Mouse (Mus musculus) hindbrain, embryonic 13.5 days (tissue): ENCODE data around the gene Jmjd8. TPM values are rescaled to one million over a fixed set of nuclear protein-coding genes. Genes with fewer than 3 reads are reported as not detected.

Experiments used
- ATAC-seq: fragments of 200-750 bp; cut with Nextera tagmentation; 2 replicates; pipeline ENCODE4 v1.8.0; 2017; ENCODE audit warnings: moderate TSS enrichment; ENCODE audit not compliant: low FRiP score
- H3K27ac ChIP-seq: fragments of 300-500 bp; sonication (generic); 2 replicates; pipeline ENCODE4 v1.5.1; 2015; ENCODE audit warnings: inconsistent platforms, mild to moderate bottlenecking, moderate library complexity
- H3K27me3 ChIP-seq: fragments of 300-500 bp; sonication (generic); 2 replicates; pipeline ENCODE4 v1.6.1; 2015; ENCODE audit warnings: mild to moderate bottlenecking, inconsistent platforms
- H3K36me3 ChIP-seq: fragments of 300-500 bp; sonication (generic); 2 replicates; pipeline ENCODE4 v1.6.1; 2015; ENCODE audit warnings: mild to moderate bottlenecking, inconsistent platforms
- H3K4me1 ChIP-seq: fragments of 300-500 bp; sonication (generic); replicated peaks from 2 replicates; pipeline ENCODE4 v1.6.1; 2015; ENCODE audit warnings: inconsistent platforms
- H3K4me2 ChIP-seq: fragments of 300-500 bp; sonication (generic); 2 replicates; pipeline ENCODE4 v1.6.1; 2015; ENCODE audit warnings: inconsistent platforms, mild to moderate bottlenecking, moderate library complexity
- H3K4me3 ChIP-seq: fragments of 300-500 bp; sonication (generic); 2 replicates; pipeline ENCODE4 v1.5.1; 2015; ENCODE audit warnings: mild to moderate bottlenecking, inconsistent platforms
- H3K9ac ChIP-seq: fragments of 300-500 bp; sonication (generic); 2 replicates; pipeline ENCODE4 v1.6.1; 2015; ENCODE audit warnings: mild to moderate bottlenecking, inconsistent platforms
- H3K9me3 ChIP-seq: fragments of 300-500 bp; sonication (generic); 2 replicates; pipeline ENCODE4 v1.6.1; 2016; ENCODE audit warnings: inconsistent platforms
- WGBS: fragments of 180-500 bp; shearing (Covaris S2); methylation state at CpG from one replicate; pipeline ENCODE4 v1.1.7; 2015; 5-methylcytosine and 5-hydroxymethylcytosine counted together
- polyA plus RNA-seq: library from polyadenylated mRNA; unstranded; fragments of >200 nt; fragmentation: Nextera tagmentation; extraction: Ambion mirVana; gene quantifications from 2 replicates; pipeline ENCODE4 v1.2.1, GENCODE M21; 2015

The Jmjd8 gene
- polyA plus RNA-seq, 1 experiment from 2014 or later = 64.2 TPM

DNA sequence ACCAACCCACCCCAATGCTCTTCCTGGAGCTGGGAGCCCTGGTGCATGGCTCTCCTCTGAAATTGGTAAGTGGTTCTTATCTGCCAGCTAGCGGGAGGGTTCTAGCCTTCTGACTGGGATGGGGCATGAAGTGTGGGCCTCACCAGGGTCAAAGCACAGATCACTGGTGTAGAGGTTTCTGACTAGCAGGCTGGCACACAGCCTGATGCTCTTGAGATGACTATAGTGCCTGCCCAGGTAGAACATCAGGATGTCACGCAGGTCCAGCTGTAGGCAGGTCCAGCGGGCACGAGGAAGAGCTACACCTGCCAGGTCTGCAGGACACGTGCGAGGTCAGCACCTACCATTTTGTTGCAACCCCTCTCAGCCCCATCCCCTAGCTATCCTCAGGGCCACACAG lies 31.6 kb downstream of the Jmjd8 start:
- no peak overlapping the region for H3K27ac ChIP-seq
- H3K36me3 ChIP-seq = peaks cover 1% of the 10 kb centered on the region; the same call in 1 of the 2 replicates
- H3K9ac ChIP-seq = peak overlapping the region; percentile 85
- H3K27me3 ChIP-seq = no peaks in the 10 kb centered on the region
- H3K9me3 ChIP-seq = no peaks in the 10 kb centered on the region
- peaks cover 26% of the 10 kb centered on the region for H3K4me1 ChIP-seq
- peak overlapping the region; percentile 69 for H3K4me3 ChIP-seq
- no peak for ATAC-seq
- 94% methylated on average over 6 of the region's 6 CpGs for WGBS
- H3K4me2 ChIP-seq = peak overlapping the region; percentile 82

DNA sequence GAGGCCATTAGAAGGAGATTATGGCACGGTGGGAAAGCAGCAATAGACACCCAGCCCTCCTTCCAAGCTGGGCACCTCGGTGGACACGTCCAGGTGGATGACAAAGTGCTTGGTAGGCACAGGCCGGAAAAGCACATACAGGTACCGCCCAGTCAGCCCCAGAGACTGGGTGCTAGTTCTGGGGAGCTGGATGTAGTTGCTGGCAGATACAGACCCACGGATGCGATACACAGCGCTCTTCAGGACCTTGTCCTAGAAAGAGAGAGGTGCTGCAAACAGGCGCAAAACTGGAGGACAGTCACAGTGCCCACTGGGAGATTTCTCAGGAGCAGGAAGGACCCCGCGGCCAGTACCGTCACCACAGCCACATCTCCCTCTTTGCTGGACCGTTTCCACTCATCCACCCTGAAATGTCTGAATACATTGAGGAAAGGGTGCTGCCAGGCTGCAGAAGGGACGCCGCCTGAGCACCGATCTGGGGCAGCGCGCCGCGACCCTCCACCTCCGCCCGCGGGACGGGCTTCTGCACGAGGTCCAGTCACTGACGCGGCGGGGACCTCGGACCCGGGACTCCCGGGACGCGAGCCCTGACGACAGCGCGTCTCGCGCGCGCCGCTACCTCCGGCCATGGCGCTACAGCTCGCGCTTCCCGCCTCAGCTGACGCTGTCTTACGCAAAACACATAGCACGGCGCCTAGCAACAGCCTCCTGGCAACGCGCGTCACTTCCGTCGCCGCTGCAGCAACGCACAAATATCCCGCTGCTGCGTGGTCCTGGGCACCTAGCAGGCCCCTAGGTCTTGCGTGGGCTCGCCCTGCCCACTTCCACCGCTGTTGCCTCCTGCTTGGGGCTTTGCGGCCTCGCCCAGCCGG lies 32.4 kb downstream of the Jmjd8 start, which contains the start of gene Wdr90:
Gene Wdr90, minus strand, starts transcription at position 670 of the 872 bp plus-strand sequence.
- H3K27ac ChIP-seq = peak within 1 kb of the TSS; percentile 91
- peak within 1 kb of the TSS; percentile 69 for H3K4me3 ChIP-seq
- 4% methylated on average over 65 of the region's 65 CpGs for WGBS
- peak within 1 kb of the TSS; percentile 85 for H3K9ac ChIP-seq
- H3K9me3 ChIP-seq = no peaks in the 10 kb centered on the region
- peaks cover 26% of the 10 kb centered on the region for H3K4me1 ChIP-seq
- no peaks in the 10 kb centered on the region for H3K27me3 ChIP-seq
- H3K4me2 ChIP-seq = peak within 1 kb of the TSS; percentile 82
- ATAC-seq = peak; percentile 92
- no peaks in the 10 kb centered on the region for H3K36me3 ChIP-seq

DNA sequence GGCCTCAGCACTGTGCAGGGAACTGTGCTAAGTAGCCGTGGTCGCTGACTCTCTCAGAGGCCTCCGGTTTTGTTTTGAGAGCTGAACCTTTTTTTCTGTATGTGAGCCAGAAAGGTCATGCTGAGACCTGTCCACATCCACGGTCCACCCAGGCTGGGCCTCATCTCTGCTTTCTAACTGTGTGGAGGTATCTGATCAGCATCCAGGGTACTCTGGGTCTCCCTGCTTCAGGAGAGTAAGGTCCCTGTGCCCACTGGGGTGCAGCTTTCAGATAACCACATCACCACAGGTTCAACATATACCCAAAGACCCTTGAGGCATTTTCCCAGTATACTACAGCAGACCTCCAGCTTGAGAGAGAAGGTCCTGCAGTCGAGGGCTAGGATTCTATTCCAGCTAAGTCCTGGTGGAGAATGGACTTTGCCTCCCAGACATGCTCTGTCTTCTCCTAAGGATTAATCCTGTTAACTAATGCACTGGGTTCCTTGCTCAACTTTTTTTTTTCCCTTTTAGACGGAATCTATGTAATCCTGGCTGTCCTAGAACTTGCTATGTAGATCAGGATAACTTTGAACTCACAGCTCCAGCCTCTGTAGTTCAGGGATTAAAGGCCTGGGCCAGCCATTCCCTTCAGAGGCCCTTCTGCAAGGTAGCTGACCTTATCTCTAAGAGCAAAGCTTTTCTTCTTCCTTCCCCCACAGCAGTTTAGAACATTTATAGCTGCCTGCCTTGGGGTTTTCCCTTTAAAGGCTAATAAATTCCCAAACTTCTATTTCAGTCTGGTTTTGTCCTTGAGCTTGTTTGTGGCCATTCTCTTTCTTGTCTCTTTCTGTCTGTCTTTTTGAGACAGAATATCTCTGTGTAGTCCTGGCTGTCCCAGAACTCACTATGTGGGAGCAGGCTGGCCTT lies 33.3 kb downstream of the Jmjd8 start:
- no peaks in the 10 kb centered on the region for H3K9me3 ChIP-seq
- peaks cover 26% of the 10 kb centered on the region for H3K4me1 ChIP-seq
- H3K27me3 ChIP-seq = no peaks in the 10 kb centered on the region; the same call in 1 of the 2 replicates
- H3K36me3 ChIP-seq = no peaks in the 10 kb centered on the region
- peak; percentile 46; the same call in 1 of the 2 replicates for ATAC-seq
- 15% methylated on average over 6 of the region's 6 CpGs for WGBS
- peak overlapping the region; percentile 91 for H3K27ac ChIP-seq
- H3K4me3 ChIP-seq = peak overlapping the region; percentile 69
- peak overlapping the region; percentile 85 for H3K9ac ChIP-seq
- H3K4me2 ChIP-seq = peak overlapping the region; percentile 82

DNA sequence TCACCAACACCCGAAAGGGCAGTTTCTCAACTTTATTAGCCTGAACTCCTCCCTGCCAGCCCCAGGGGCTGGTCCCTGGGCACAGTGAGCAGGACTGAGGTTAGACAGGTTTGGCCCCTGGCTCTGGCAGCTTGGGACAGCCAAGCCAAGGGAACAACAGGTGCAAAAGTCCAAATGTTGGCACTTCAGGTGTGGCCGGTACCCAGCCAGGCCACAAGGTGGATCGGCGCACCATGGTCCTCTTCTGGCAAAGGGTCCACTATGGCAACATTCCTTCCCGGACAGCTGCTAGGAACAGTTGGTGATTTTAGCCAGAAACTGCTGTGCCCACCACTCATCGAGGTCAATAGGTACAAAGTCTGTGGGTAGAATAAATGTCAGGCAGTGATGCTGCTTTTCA lies 35.0 kb downstream of the Jmjd8 start:
- no peaks in the 10 kb centered on the region for H3K36me3 ChIP-seq
- peaks cover 33% of the 10 kb centered on the region for H3K4me1 ChIP-seq
- no peaks in the 10 kb centered on the region for H3K9me3 ChIP-seq
- no peak for ATAC-seq
- 87% methylated on average over 6 of the region's 6 CpGs for WGBS
- no peak overlapping the region for H3K27ac ChIP-seq
- no peak overlapping the region for H3K4me3 ChIP-seq
- no peak overlapping the region for H3K9ac ChIP-seq
- H3K27me3 ChIP-seq = peaks cover 3% of the 10 kb centered on the region
- H3K4me2 ChIP-seq = no peak overlapping the region

DNA sequence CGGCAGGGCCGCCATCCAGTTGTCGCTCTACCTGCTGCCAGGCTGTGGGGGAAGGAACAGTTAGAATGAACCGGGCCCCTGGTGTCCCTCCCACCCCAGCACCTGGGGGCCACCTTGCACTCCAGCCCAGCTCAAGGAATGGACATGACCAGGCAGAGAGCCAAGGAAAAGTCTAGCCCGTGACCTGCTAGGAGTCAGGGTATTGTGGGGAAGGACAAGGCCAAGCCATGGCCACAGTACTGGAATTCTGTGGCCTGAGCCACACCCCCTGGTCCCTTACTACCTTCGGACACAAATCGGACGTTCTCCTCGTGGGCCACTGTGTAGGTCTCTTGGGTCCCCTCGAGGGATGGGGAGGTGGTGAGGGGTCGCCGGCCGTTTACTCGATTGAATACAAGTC lies 35.6 kb downstream of the Jmjd8 start:
- H3K27me3 ChIP-seq = peaks cover 3% of the 10 kb centered on the region
- WGBS = 93% methylated on average over 14 of the region's 14 CpGs
- no peak for ATAC-seq
- no peaks in the 10 kb centered on the region for H3K36me3 ChIP-seq
- no peak overlapping the region for H3K9ac ChIP-seq
- no peaks in the 10 kb centered on the region for H3K9me3 ChIP-seq
- no peak overlapping the region for H3K4me2 ChIP-seq
- peaks cover 38% of the 10 kb centered on the region for H3K4me1 ChIP-seq
- no peak overlapping the region for H3K27ac ChIP-seq
- no peak overlapping the region for H3K4me3 ChIP-seq

DNA sequence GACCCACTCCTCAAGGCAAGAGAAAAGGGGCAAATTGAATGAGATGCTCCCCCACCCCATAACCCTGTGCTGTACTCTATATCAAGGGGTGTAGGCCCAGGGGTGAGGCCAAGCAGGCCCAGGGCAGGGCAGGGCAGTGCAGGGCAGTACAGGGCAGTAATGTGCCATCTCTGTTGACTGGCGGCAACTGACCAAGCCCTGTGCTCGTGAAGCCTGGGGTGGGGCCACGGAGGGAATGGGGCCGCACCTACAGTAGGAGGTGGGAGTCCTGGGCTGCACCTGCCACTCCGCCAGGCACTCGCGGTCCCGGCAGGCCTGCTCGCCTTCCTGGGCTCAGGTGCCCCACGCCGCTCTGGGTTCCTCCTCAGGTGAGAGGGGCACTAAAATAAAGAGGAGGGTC lies 36.6 kb downstream of the Jmjd8 start:
- 96% methylated on average over 11 of the region's 11 CpGs for WGBS
- Histone ChIP-seq H3K36me3 (no peaks in the 10 kb centered on the region), H3K4me1 (peaks cover 34% of the 10 kb centered on the region), H3K27ac (no peak overlapping the region), H3K4me3 (no peak overlapping the region), H3K4me2 (no peak overlapping the region), H3K9me3 (no peaks in the 10 kb centered on the region), H3K27me3 (peaks cover 3% of the 10 kb centered on the region), H3K9ac (peak overlapping the region; percentile 19; the same call in 1 of the 2 replicates)
- ATAC-seq = no peak

DNA sequence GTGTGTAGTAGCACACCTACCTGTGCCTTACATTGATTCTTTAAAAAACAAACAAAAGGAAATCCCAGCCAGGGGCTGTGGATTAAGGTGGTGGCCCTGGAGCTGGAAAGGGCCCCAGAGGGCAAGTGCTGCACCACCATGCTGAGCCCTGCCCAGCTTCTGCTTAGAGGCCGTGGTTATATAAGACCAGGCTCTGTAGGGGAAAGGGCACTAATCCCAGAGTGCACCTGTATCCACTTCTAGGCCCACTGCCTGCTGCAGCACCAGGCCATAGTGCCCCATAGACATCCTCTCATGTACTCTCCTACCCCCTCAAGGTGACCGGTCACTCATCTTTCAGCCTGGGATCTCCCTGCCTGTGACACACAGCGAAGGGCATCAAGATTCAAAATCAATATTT lies 37.5 kb downstream of the Jmjd8 start:
- no peak overlapping the region for H3K9ac ChIP-seq
- peaks cover 25% of the 10 kb centered on the region for H3K4me1 ChIP-seq
- no peaks in the 10 kb centered on the region for H3K36me3 ChIP-seq
- no peak overlapping the region for H3K4me2 ChIP-seq
- H3K4me3 ChIP-seq = no peak overlapping the region
- WGBS = 98% methylated on average over 3 of the region's 3 CpGs
- H3K9me3 ChIP-seq = no peaks in the 10 kb centered on the region
- H3K27ac ChIP-seq = no peak overlapping the region
- peaks cover 3% of the 10 kb centered on the region for H3K27me3 ChIP-seq
- no peak for ATAC-seq

DNA sequence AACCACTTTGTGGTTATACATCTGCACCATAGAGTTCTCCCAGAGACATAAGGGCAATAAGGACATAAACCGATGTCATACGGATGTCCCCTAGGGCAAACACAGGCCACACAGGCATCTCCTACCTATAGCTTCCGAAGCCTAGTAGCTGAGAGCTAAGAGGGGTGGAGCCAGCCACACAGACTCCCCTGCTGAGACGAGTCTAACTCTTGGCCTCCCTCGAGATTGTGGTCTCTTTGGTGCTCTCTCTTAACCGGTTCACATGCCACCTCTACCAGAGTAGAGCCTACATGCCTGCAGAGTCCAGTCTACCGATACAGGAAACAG lies 38.8 kb downstream of the Jmjd8 start:
- Histone ChIP-seq H3K27ac (no peak overlapping the region), H3K36me3 (no peaks in the 10 kb centered on the region), H3K4me3 (peak overlapping the region; percentile 66), H3K27me3 (peaks cover 3% of the 10 kb centered on the region), H3K9me3 (no peaks in the 10 kb centered on the region), H3K4me1 (peaks cover 17% of the 10 kb centered on the region), H3K9ac (peak overlapping the region; percentile 86), H3K4me2 (peak overlapping the region; percentile 98)
- no peak for ATAC-seq
- 22% methylated on average over 7 of the region's 7 CpGs for WGBS

DNA sequence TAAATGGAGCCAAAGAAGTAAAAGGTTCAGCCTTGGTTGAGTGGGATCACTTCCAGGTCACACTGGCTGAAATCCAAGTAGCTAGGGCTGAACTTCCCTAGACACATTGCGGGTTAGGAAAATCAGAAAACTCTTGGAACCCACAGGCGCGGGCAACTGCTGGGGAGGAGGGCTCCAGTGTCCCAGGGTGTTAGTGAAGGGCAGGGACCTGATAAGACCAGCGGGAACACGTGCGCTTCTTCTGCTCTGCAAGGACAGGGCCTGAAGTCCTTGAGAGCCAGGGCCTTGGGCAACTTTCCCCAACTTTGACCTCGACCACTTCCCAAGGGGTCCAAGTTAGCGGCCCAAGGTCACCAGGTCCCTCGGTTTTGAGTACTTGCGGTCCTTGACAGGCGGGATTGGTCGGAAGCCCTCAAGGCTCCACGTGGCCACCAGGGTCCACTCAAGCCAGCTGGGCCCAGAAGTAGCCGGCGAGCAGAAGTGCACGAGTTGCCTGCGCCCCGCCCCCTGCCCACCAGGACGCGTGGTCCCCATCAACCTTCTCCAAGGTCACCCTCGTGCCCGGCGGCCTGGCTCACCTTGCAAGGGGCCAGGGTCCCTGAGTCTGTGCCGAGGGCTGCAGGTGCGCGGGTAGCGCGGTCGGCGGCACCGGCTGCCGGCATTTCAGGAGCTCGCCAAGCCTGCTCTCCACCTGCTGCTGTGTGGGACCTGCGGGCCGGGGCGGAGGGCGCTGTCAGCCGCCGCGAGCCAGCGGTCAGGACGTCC lies 39.4 kb downstream of the Jmjd8 start:
- Histone ChIP-seq H3K4me2 (peak overlapping the region; percentile 98), H3K27me3 (peaks cover 3% of the 10 kb centered on the region), H3K4me3 (peak overlapping the region; percentile 66), H3K9me3 (no peaks in the 10 kb centered on the region), H3K4me1 (peaks cover 17% of the 10 kb centered on the region), H3K9ac (peak overlapping the region; percentile 86), H3K27ac (peak overlapping the region; percentile 49; the same call in 1 of the 2 replicates), H3K36me3 (no peaks in the 10 kb centered on the region)
- 2% methylated on average over 42 of the region's 42 CpGs for WGBS
- peak; percentile 43 for ATAC-seq

DNA sequence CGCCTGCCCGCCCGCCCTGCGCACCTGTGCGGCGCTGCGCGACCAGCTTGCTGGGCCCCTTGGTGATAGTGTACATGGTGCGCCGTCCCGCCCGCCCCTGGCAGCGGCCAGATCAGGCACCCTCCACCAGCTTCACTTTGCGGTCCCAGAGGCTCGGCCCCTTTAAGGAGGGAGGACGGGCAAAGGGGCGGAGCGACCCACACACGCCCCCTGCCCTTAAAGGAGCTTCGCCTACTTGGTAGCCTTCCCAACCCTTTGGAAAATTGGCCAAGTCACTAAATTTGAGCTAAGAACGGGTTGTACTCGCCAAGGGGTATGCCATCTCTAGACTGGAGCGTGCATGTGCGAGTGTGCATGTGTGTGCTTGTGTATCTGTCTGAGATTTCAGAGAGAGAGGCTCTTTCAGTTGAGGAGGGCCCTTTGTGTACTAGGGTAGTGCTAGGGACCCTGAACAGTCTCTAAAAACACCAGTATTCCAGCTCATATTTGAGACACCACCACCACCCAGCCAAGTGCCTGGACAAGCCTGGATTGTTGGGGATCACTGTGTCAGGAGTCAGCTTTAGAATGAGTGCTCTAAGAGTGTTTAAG lies 40.0 kb downstream of the Jmjd8 start, which contains the start of gene Mcrip2:
Gene Mcrip2, minus strand, starts transcription at position 164 of the 591 bp plus-strand sequence.
- Histone ChIP-seq H3K36me3 (no peaks in the 10 kb centered on the region), H3K4me3 (peak within 1 kb of the TSS; percentile 66), H3K4me1 (peaks cover 18% of the 10 kb centered on the region), H3K4me2 (peak within 1 kb of the TSS; percentile 98), H3K9me3 (no peaks in the 10 kb centered on the region), H3K27ac (peak within 1 kb of the TSS; percentile 49), H3K27me3 (peaks cover 3% of the 10 kb centered on the region), H3K9ac (peak within 1 kb of the TSS; percentile 86)
- 0% methylated on average over 24 of the region's 24 CpGs for WGBS
- ATAC-seq = peak; percentile 83

DNA sequence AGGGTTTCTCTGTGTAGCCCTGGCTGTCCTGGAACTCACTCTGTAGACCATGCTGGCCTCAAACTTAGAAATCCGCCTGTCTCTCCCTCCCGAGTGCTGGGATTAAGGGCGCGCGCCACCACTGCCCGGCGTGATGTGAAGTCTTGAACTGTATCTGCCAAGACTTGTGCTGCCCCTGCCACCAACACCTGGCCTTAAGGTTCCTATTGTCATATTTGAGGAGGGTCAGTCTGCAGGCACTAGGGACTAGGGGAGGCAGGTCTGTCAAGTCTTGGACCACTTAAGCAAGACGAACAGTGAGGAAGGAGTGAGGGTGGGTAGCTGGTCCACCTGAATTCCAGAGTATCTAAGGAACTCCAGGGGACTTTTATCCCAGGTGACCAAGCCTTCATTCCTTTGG lies 40.8 kb downstream of the Jmjd8 start:
- ATAC-seq = no peak
- Histone ChIP-seq H3K4me3 (no peak overlapping the region), H3K9me3 (no peaks in the 10 kb centered on the region), H3K4me1 (peaks cover 26% of the 10 kb centered on the region), H3K27me3 (peaks cover 3% of the 10 kb centered on the region), H3K4me2 (no peak overlapping the region), H3K36me3 (no peaks in the 10 kb centered on the region), H3K27ac (no peak overlapping the region), H3K9ac (no peak overlapping the region)
- WGBS = 89% methylated on average over 8 of the region's 8 CpGs
